Mouse (Mus musculus): Measurements from ENCODE around the gene Kiss1. TPM values are rescaled to one million over a fixed set of nuclear protein-coding genes. Genes with fewer than 3 reads are reported as not detected.

The Kiss1 gene
- polyA plus RNA-seq (2014; fragmentation: Nextera tagmentation; extraction: Ambion mirVana), result not detected in 2 replicates

GRCm38 (mm10) chr1:133321267-133321925 is at the start of gene Kiss1:
Gene Kiss1 (plus strand): TSS chr1:133321875.
- H3K9me3 ChIP-seq (ENCODE audit: control insufficient read depth, low read length), result no peaks in the 10 kb centered on the region
- H3K9ac ChIP-seq (ENCODE audit: low read length), result no peak within 1 kb of the TSS
- no peaks in the 10 kb centered on the region for H3K27me3 ChIP-seq (replicated peaks; ENCODE audit: control insufficient read depth, insufficient read depth, low read length)
- DNase-seq (ENCODE audit: low spot score), result no peak
- no peak within 1 kb of the TSS for H3K4me2 ChIP-seq (ENCODE audit: low read length)
- no peaks in the 10 kb centered on the region for H3K4me1 ChIP-seq (replicated peaks; ENCODE audit: control insufficient read depth, insufficient read depth, low read length)
- no peak within 1 kb of the TSS for H3K27ac ChIP-seq (ENCODE audit: low read depth)
- H3K4me3 ChIP-seq (ENCODE audit: low read depth, low read length), result no peak within 1 kb of the TSS
- no peaks in the 10 kb centered on the region for H3K36me3 ChIP-seq (ENCODE audit: control insufficient read depth, insufficient read depth, low read length)
- WGBS, result 83% methylated on average over 13 of the region's 13 CpGs
- ATAC-seq (replicated peaks; ENCODE audit: low FRiP score, low TSS enrichment, low read depth), result no peak

- Histone ChIP-seq H3K27ac (ENCODE audit: low read depth) (no peak overlapping the region), H3K36me3 (ENCODE audit: control insufficient read depth, insufficient read depth, low read length) (peaks cover 34% of the 10 kb centered on the region; the same call in 1 of the 2 replicates), H3K4me1 (replicated peaks; ENCODE audit: control insufficient read depth, insufficient read depth, low read length) (no peaks in the 10 kb centered on the region), H3K4me3 (ENCODE audit: low read depth, low read length) (no peak overlapping the region), H3K9me3 (ENCODE audit: control insufficient read depth, low read length) (no peaks in the 10 kb centered on the region), H3K4me2 (ENCODE audit: low read length) (no peak overlapping the region), H3K27me3 (replicated peaks; ENCODE audit: control insufficient read depth, insufficient read depth, low read length) (no peaks in the 10 kb centered on the region), H3K9ac (ENCODE audit: low read length) (no peak overlapping the region)
- ATAC-seq (replicated peaks; ENCODE audit: low FRiP score, low TSS enrichment, low read depth), result no peak
- WGBS, result 91% methylated on average over 19 of the region's 19 CpGs
- DNase-seq (ENCODE audit: low spot score), result no peak
These were observed 47.5 kb upstream of the Kiss1 start for GRCm38 (mm10) chr1:133274163-133274562.

- no peaks in the 10 kb centered on the region for H3K27me3 ChIP-seq (replicated peaks; ENCODE audit: control insufficient read depth, insufficient read depth, low read length)
- no peak overlapping the region for H3K9ac ChIP-seq (ENCODE audit: low read length)
- no peak overlapping the region for H3K27ac ChIP-seq (ENCODE audit: low read depth)
- no peaks in the 10 kb centered on the region for H3K9me3 ChIP-seq (ENCODE audit: control insufficient read depth, low read length)
- peaks cover 24% of the 10 kb centered on the region; the same call in 1 of the 2 replicates for H3K36me3 ChIP-seq (ENCODE audit: control insufficient read depth, insufficient read depth, low read length)
- 66% methylated on average over 5 of the region's 5 CpGs for WGBS
- H3K4me1 ChIP-seq (replicated peaks; ENCODE audit: control insufficient read depth, insufficient read depth, low read length), result peaks cover 6% of the 10 kb centered on the region; the same call in 1 of the 2 replicates
- ATAC-seq (replicated peaks; ENCODE audit: low FRiP score, low TSS enrichment, low read depth), result no peak
- H3K4me2 ChIP-seq (ENCODE audit: low read length), result no peak overlapping the region
- no peak for DNase-seq (ENCODE audit: low spot score)
- no peak overlapping the region for H3K4me3 ChIP-seq (ENCODE audit: low read depth, low read length)
These were observed 44.7 kb upstream of the Kiss1 start for GRCm38 (mm10) chr1:133276983-133277382.

- ATAC-seq (replicated peaks; ENCODE audit: low FRiP score, low TSS enrichment, low read depth) (no peak), DNase-seq (ENCODE audit: low spot score) (no peak)
- Histone ChIP-seq H3K9me3 (ENCODE audit: control insufficient read depth, low read length) (no peaks in the 10 kb centered on the region), H3K4me1 (replicated peaks; ENCODE audit: control insufficient read depth, insufficient read depth, low read length) (peaks cover 6% of the 10 kb centered on the region; the same call in 1 of the 2 replicates), H3K27ac (ENCODE audit: low read depth) (no peak overlapping the region), H3K36me3 (ENCODE audit: control insufficient read depth, insufficient read depth, low read length) (peaks cover 10% of the 10 kb centered on the region; the same call in 1 of the 2 replicates), H3K27me3 (replicated peaks; ENCODE audit: control insufficient read depth, insufficient read depth, low read length) (no peaks in the 10 kb centered on the region), H3K9ac (ENCODE audit: low read length) (no peak overlapping the region), H3K4me3 (ENCODE audit: low read depth, low read length) (no peak overlapping the region), H3K4me2 (ENCODE audit: low read length) (no peak overlapping the region)
- WGBS, result 78% methylated on average over 6 of the region's 6 CpGs
These were observed 43.1 kb upstream of the Kiss1 start for GRCm38 (mm10) chr1:133278539-133278938.

- H3K9me3 ChIP-seq (ENCODE audit: control insufficient read depth, low read length), result no peaks in the 10 kb centered on the region
- no peaks in the 10 kb centered on the region for H3K27me3 ChIP-seq (replicated peaks; ENCODE audit: control insufficient read depth, insufficient read depth, low read length)
- no peak overlapping the region for H3K9ac ChIP-seq (ENCODE audit: low read length)
- no peak overlapping the region for H3K4me2 ChIP-seq (ENCODE audit: low read length)
- H3K4me1 ChIP-seq (replicated peaks; ENCODE audit: control insufficient read depth, insufficient read depth, low read length), result peaks cover 6% of the 10 kb centered on the region; the same call in 1 of the 2 replicates
- ATAC-seq (replicated peaks; ENCODE audit: low FRiP score, low TSS enrichment, low read depth) (no peak), DNase-seq (ENCODE audit: low spot score) (no peak)
- no peak overlapping the region for H3K27ac ChIP-seq (ENCODE audit: low read depth)
- peaks cover 6% of the 10 kb centered on the region; the same call in 1 of the 2 replicates for H3K36me3 ChIP-seq (ENCODE audit: control insufficient read depth, insufficient read depth, low read length)
- WGBS, result 61% methylated on average over 15 of the region's 15 CpGs
- no peak overlapping the region for H3K4me3 ChIP-seq (ENCODE audit: low read depth, low read length)
These were observed 42.6 kb upstream of the Kiss1 start for GRCm38 (mm10) chr1:133278946-133279631.

GRCm38 (mm10) chr1:133279632-133280093 is 42.0 kb upstream of the Kiss1 start:
- no peak overlapping the region for H3K4me2 ChIP-seq (ENCODE audit: low read length)
- no peaks in the 10 kb centered on the region for H3K27me3 ChIP-seq (replicated peaks; ENCODE audit: control insufficient read depth, insufficient read depth, low read length)
- H3K4me1 ChIP-seq (replicated peaks; ENCODE audit: control insufficient read depth, insufficient read depth, low read length), result peaks cover 6% of the 10 kb centered on the region; the same call in 1 of the 2 replicates
- H3K27ac ChIP-seq (ENCODE audit: low read depth), result no peak overlapping the region
- no peak overlapping the region for H3K9ac ChIP-seq (ENCODE audit: low read length)
- 42% methylated on average over 11 of the region's 11 CpGs for WGBS
- H3K9me3 ChIP-seq (ENCODE audit: control insufficient read depth, low read length), result no peaks in the 10 kb centered on the region
- ATAC-seq (replicated peaks; ENCODE audit: low FRiP score, low TSS enrichment, low read depth) (no peak), DNase-seq (ENCODE audit: low spot score) (no peak)
- peaks cover under 1% of the 10 kb centered on the region; the same call in 1 of the 2 replicates for H3K36me3 ChIP-seq (ENCODE audit: control insufficient read depth, insufficient read depth, low read length)
- no peak overlapping the region for H3K4me3 ChIP-seq (ENCODE audit: low read depth, low read length)

GRCm38 (mm10) chr1:133280537-133280936 is 41.1 kb upstream of the Kiss1 start:
- DNase-seq (ENCODE audit: low spot score), result no peak
- H3K9me3 ChIP-seq (ENCODE audit: control insufficient read depth, low read length), result no peaks in the 10 kb centered on the region
- H3K4me2 ChIP-seq (ENCODE audit: low read length), result no peak overlapping the region

GRCm38 (mm10) chr1:133285907-133286306 is 35.8 kb upstream of the Kiss1 start:
- Histone ChIP-seq H3K9ac (ENCODE audit: low read length) (no peak overlapping the region), H3K27me3 (replicated peaks; ENCODE audit: control insufficient read depth, insufficient read depth, low read length) (no peaks in the 10 kb centered on the region), H3K9me3 (ENCODE audit: control insufficient read depth, low read length) (no peaks in the 10 kb centered on the region), H3K36me3 (ENCODE audit: control insufficient read depth, insufficient read depth, low read length) (peaks cover 24% of the 10 kb centered on the region; the same call in 1 of the 2 replicates), H3K4me2 (ENCODE audit: low read length) (no peak overlapping the region), H3K27ac (ENCODE audit: low read depth) (no peak overlapping the region), H3K4me3 (ENCODE audit: low read depth, low read length) (no peak overlapping the region), H3K4me1 (replicated peaks; ENCODE audit: control insufficient read depth, insufficient read depth, low read length) (no peaks in the 10 kb centered on the region)
- 81% methylated on average over 7 of the region's 7 CpGs for WGBS
- ATAC-seq (replicated peaks; ENCODE audit: low FRiP score, low TSS enrichment, low read depth) (no peak), DNase-seq (ENCODE audit: low spot score) (no peak)

More at GRCm38 (mm10) chr1:133280537-133280936, 41.1 kb upstream of the Kiss1 start:
- 89% methylated on average over 2 of the region's 2 CpGs for WGBS
- H3K27me3 ChIP-seq (replicated peaks; ENCODE audit: control insufficient read depth, insufficient read depth, low read length), result no peaks in the 10 kb centered on the region
- H3K36me3 ChIP-seq (ENCODE audit: control insufficient read depth, insufficient read depth, low read length), result 0 out of 2 replicates have a peak, but pooled peaks cover 5% of the 10 kb centered on the region
- H3K9ac ChIP-seq (ENCODE audit: low read length), result no peak overlapping the region
- peaks cover 6% of the 10 kb centered on the region; the same call in 1 of the 2 replicates for H3K4me1 ChIP-seq (replicated peaks; ENCODE audit: control insufficient read depth, insufficient read depth, low read length)
- H3K27ac ChIP-seq (ENCODE audit: low read depth), result no peak overlapping the region
- ATAC-seq (replicated peaks; ENCODE audit: low FRiP score, low TSS enrichment, low read depth), result no peak
- H3K4me3 ChIP-seq (ENCODE audit: low read depth, low read length), result no peak overlapping the region

Measured in intestine, embryonic 14.5 days (tissue).